Mouse (Mus musculus): Measurements from ENCODE around the gene Ciapin1.

DNA sequence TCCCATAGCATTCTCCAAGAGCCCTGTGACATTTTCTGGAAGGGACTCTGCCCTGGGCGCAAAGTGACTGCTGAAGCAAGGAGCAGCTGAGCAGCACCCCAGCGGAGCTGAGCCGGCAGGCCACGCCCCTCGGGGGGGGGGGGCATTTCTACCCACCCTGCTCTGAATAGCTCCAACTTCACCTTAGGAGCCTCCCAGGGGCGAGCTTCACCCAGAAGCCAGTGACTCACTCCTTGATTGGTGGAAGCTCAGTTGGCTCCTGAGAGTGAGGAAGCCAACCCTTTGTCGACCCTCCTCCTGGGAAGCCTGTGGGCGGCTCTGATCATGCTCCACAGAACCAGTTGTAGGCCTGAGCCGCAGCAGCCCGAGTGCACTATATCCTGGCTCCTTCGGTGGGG lies 56.3 kb downstream of the Ciapin1 start:
- TF ChIP-seq CTCF (IDR thresholded peaks at IDR 0.05; ENCODE audit: insufficient read depth, low read length) (no peak), POLR2A (IDR thresholded peaks at IDR 0.05; ENCODE audit: borderline replicate concordance, extremely low read depth, low read depth, low read length) (no peak)

Measured in lung, adult 2 months (tissue).